Mouse (Mus musculus) stomach, postnatal 0 days (tissue): ENCODE data around the gene Rfxank.

Experiments
- CTCF ChIP-seq: IDR thresholded peaks from 2 replicates; pipeline ENCODE4 v1.5.1; 2016; ENCODE audit warnings: antibody characterized with exemption, low read depth, mild to moderate bottlenecking, moderate library complexity
- EP300 ChIP-seq: optimal IDR thresholded peaks from 2 replicates; pipeline ENCODE3; 2016; ENCODE audit warnings: antibody characterized with exemption

DNA sequence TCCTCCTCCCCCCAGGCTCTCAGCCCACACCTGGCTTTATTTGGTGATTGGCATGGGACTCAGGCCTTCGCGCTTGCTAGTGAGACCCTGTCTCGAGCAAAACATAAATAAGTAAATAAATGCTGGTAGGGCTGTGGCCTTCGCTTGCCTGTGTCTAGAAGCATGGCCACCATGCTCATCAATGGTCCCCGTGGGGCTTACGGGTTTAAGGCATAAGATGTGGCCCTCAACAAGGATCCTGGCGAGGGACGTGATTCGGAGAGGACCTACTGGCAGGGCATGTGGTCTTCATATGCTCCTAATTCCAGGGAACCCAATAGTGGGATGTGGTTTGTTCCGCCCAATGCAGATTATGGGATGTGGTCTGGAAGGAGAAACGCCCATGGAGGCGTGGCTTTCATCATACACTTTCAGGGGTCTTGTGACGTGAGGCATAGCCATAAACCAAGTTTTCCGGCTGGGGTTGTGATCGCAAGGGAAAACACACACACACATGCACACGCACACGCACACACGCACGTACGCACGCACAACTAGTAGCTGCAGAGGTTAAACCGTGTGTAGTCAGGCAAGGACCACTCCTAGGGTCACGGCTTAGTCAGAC lies 27.7 kb downstream of the Rfxank start:
- TF ChIP-seq CTCF (no peak), EP300 (no peak)
